Mouse (Mus musculus): Measurements from ENCODE around the gene Cachd1.

Gene Cachd1

GRCm38 (mm10) chr4:100776043-100776870, at the start of gene Cachd1:
Cachd1 (plus strand) TSS chr4:100776675.
- no peak for DNase-seq (ENCODE audit: low spot score in 2 of 2)

GRCm38 (mm10) chr4:100728896-100729479, 47.5 kb upstream of the Cachd1 start:
- DNase-seq (ENCODE audit: low spot score in 2 of 2), result no peak

DNA sequence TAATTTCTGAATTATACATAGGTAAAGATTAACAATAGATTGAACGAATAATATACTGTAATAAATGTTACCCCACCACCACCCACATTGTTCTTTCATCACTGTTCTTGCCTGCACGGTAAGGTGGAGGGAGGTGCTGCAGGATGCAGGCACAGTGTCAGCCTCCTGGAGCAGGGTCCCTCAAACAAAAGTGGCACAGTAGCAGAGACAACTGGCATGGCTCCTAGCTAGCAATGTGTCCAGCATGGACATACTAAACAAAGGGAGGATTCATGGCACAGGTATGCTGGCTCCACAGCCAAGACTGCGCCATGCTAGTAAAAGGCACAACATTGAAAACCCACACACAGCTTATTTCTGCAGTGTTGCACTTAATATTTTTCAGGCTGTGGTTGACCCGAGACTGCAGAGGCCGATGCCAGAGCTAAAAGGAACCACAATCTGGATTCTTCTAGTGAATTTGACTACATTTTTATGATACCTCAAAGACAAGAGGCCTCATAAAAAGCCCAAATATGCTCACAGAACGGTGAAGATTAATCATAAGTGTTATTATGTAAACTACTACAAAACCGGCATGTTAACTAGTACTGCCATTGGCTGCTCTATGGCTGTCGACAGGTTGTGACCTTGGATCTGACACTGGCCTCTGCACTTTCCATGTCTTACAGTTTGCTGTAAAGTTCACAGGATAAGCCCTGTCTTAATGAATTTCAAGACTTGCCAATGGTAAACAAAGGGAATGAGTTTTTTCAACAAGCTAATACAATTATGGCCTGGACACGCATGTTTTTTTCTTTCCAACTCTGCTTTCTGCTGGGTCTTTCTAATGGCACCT, 41.2 kb upstream of the Cachd1 start:
- no peak for DNase-seq (ENCODE audit: low spot score in 2 of 2)

GRCm38 (mm10) chr4:100735936-100736349, 40.5 kb upstream of the Cachd1 start:
- DNase-seq (ENCODE audit: low spot score in 2 of 2), result no peak

DNA sequence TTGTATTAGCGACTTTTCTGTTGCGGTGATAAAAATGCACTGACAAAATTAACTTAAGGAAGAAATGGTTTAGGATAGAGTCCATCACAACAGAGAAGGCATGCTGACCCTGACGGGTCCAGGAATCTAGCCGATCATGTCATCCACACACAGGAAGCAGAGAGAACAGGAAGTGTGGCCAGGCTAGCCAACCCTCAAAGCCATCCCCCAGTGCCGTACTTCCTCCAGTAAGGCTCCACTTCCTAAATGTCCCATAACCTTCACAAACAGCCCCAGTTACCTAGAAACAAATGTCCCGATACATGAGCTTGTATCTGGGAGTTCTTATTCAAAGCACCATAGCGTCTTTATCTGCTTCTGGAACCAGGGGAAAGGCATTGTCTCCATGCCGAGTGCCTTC, 32.9 kb upstream of the Cachd1 start:
- no peak for DNase-seq (ENCODE audit: low spot score in 2 of 2)

GRCm38 (mm10) chr4:100752278-100752677, 24.2 kb upstream of the Cachd1 start:
- no peak for DNase-seq (ENCODE audit: low spot score in 2 of 2)

DNA sequence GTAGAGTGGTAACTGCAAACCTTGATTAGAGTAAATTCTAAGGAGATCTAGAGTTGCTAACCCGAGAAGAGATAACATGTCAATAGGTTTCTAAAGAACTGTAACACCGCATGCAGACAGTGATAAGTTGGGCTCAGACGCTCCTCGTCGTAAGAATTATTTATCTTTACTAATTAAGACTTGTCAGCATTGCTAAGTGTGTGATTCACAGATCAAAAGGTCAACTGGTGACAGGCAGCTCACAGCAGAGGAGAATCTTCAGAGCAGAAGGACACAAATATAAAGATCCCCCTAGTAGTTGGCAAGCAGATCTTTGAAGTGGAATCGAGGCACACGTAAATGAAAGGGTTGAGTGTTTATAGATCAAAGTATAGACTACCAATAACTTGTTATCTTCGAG, 20.8 kb upstream of the Cachd1 start:
- no peak for DNase-seq (ENCODE audit: low spot score in 2 of 2)

DNA sequence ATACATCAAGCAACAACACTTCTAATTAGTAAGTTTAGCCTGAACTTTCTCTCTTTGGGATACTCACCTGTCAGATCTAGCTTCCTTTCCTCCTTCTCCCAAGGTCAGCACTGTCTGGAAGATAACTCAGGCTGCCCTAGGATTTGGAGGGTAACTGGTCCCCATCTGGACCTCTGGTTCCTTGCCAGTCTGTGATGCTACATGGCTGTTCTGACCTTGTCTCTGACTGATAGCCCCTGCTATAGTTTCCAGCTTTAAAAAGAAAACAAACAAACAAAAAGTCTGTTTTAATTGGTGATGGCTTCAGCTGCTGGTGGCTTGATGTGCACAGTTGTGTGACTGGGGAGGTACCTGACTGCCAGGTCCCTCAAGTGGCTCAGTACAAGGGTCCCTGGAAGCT, 20.0 kb upstream of the Cachd1 start:
- DNase-seq (ENCODE audit: low spot score in 2 of 2), result no peak

GRCm38 (mm10) chr4:100758265-100758898, 18.1 kb upstream of the Cachd1 start:
- no peak for DNase-seq (ENCODE audit: low spot score in 2 of 2)

DNA sequence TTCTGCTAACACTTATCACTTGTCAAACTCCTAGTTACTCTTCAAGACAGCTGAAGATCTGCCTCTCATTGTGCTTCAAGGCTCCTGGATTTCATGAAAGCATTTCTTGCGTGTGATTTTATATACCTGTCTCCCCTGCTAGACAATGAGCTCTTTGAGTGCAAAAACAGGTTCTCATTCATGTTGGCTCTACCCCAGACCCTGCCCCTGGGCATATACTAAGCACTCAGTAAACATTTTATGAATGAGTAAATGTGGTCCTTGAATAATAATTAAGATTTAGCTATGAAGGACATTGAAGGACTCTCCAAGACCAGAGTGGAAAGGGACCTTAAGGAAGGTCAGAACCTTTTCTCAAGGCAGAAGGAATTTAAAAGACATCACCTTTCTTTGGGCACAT, 16.9 kb upstream of the Cachd1 start:
- DNase-seq (ENCODE audit: low spot score in 2 of 2), result no peak

DNA sequence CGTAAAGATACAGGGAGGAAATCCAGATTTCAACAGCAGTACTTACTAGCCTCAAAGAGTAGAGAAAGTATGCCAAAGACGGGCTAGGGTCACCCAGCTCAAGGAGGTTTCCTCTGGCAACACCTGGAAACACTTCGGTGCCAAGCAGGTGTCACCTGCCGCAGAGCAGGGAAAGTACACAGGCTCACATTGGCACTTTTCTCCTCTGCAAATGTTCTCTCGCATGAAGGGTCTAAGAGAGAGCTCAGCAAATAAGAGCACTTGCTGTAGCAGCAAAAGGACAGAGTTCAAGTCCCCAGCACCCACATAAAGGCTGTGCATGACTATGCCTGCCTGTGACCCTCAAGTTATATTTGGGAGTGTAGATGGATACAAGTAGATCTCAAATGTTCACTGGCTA, 16.1 kb upstream of the Cachd1 start:
- DNase-seq (ENCODE audit: low spot score in 2 of 2), result no peak

DNA sequence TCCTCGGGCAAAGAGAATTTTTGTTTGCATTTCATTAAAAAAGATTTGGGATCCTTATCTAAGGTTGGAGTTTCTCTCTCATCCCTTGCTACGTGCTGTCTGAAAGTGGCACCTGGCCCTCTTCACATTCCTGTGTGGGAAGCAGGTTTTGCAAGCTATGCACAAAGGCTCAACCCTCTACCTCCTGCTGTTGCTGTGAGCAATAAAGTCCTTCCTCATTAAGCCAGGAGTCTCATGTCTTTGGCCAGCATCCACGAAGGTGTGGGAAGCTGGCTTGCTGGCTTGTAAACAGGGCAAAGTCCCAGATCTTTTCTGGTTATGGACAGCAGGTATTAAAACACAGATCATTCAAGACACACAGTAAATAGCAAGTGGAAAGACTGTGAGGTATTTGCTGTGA, 7.9 kb upstream of the Cachd1 start:
- no peak for DNase-seq (ENCODE audit: low spot score in 2 of 2)

DNA sequence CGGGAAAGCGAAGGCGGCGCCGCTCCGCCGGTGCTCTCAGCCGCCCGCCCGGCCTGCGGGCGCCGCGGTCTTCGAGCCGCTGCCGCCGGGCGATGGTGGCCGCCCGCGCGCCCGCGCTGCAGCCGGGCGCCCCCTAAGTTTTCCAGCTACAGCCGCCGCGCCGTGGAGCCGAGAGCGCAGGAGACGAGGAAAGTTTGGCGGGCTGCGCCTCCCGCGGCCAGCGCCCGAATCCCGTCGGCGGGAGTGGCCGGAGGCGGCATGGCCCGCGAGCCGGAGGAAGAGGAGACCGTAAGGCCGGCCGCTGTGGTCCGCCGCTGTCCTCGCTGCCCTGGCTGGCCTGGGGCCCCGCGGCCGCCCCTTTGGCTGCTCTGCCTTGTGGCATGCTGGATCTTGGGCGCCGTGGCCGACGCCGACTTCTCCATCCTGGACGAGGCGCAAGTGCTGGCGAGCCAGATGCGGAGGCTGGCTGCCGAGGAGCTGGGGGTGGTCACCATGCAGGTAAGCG, 448 bp downstream of the Cachd1 start:
- DNase-seq (ENCODE audit: low spot score in 2 of 2), result no peak

DNA sequence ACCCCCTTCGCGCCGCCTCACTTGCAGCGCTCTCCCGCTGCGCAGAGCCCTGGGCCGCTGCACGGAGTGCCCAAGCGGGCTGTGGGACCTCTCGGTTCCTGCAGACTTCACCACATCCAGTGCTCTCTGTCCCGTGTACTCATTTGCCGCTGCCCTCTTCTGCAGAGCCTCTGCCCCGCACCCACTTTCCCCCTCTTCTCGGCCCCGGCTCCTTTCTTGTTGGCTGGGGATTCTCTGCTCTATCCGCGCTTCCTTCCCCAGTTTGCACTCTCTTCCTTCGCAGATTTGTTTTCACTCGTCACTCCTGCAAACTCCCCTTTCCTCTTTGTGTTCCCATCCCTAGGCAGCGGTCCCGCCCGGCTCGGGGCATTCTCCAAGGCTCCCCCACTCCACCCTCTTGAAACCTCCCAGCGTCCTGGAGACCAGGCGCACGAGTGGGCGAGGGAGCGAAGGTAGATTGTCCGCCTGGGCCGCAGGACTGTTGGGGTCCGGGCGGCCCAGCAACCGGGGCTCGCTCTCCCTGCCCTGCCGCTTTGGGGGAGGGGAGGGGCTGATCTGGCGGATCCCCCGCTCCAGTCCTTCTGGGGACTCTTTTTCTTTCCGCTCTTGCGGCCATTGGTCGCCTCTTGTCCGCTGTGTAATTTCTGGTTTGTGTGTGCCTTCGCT, 1.0 kb downstream of the Cachd1 start:
- DNase-seq (ENCODE audit: low spot score in 2 of 2), result no peak

- DNase-seq (ENCODE audit: low spot score in 2 of 2), result no peak
These were observed 1.6 kb downstream of the Cachd1 start for GRCm38 (mm10) chr4:100778082-100778481.

DNA sequence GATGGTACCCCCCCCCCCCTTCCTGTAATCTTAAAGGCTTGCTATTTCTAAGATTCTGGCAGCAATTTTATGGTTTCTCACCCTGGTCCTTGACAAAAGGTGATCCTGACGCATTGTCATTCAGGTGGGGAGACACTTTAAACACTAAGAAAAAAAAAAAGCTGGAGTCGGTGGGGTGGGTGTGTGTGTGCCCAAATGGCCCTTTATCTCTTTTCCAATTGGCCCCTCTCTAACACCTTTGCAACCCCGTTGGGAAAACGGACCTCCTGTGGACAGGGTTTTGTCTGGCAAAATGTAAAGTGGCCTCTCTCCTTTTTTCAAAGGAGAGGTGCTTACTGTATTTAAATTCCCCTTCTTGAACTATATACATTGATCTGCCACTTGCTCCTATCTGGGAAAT, 2.5 kb downstream of the Cachd1 start:
- DNase-seq (ENCODE audit: low spot score in 2 of 2), result no peak

GRCm38 (mm10) chr4:100779695-100780094, 3.2 kb downstream of the Cachd1 start:
- no peak for DNase-seq (ENCODE audit: low spot score in 2 of 2)

DNA sequence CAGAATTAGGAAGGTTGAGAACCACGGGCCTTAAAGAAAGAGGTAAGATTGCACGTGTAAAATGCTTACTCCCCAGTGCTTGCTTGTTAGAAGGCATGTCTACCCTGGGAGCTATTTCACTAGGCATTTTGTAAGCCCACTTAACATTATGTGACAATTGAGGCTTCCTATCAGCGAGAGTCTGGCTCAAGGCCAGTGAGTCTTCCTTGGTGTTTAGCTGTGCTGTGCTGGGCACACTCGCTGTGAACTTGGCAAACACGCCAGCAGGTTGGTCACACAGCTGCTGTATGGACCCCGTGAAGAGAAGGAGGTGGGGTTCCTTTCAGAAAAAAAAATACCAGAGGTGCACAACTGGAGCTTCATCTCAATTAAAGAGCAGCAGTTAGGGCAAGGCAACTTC, 4.4 kb downstream of the Cachd1 start:
- no peak for DNase-seq (ENCODE audit: low spot score in 2 of 2)

GRCm38 (mm10) chr4:100782348-100782747, 5.9 kb downstream of the Cachd1 start:
- DNase-seq (ENCODE audit: low spot score in 2 of 2), result no peak

DNA sequence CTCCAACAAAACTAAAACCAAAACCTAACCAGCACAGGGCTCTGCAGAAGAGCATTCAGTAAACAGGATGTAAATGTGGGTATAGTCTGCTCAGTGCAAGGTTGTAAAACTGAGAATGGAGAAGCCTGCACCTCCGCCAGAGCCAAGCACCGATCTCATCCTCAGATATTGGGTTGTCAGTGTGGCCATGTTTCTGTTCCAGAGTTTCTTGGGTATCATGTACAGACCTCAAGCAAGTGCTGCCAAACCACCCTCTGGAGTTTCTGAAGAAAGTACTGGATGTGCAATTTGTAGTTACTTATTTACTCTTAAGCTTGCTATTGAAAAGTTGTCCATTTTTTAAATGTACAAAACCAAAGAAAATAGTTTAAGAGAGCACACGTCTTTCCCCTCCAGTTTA, 6.4 kb downstream of the Cachd1 start:
- no peak for DNase-seq (ENCODE audit: low spot score in 2 of 2)

GRCm38 (mm10) chr4:100787201-100787600, 10.7 kb downstream of the Cachd1 start:
- no peak for DNase-seq (ENCODE audit: low spot score in 2 of 2)

Measured in spleen, postnatal 36 days (tissue).